Mouse (Mus musculus): ENCODE measurements around the gene Bdkrb1. TPM values are rescaled to one million over a fixed set of nuclear protein-coding genes. Genes with fewer than 3 reads are reported as not detected.

Gene Bdkrb1
- polyA plus RNA-seq, 1 experiment = 0.15 TPM

DNA sequence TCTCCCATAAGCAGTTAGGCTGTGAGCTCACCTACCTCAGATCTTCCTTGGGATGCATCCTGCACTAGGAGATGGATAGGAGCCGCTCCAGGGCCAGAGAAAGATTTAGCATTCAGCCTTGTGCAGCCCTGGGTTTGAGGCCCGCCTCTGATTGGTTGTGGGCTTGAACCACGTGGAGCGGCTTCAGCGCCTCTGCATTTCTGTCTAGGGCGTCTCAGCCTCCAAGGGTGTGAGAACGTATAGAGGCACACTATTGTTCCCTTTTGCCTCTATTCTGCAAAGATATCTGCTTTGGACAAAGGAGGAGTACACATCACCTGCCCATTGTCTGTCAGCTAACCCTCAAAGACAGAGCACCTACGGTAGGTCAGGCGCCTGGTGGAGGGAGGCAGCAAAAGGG is 20.4 kb upstream of the Bdkrb1 start:
- H3K4me1 ChIP-seq (ENCODE audit: control insufficient read depth, insufficient read depth, insufficient read length) = no peaks in the 10 kb centered on the region; the same call in 1 of the 2 replicates
- H3K36me3 ChIP-seq (ENCODE audit: control insufficient read depth, insufficient read depth, low read length) = no peaks in the 10 kb centered on the region
- 76% methylated on average over 9 of the region's 9 CpGs for WGBS
- no peak overlapping the region for H3K4me3 ChIP-seq (ENCODE audit: extremely low read depth, insufficient read depth, insufficient read length)
- H3K27ac ChIP-seq (ENCODE audit: insufficient read depth, low read length) = no peak overlapping the region
- no peaks in the 10 kb centered on the region for H3K27me3 ChIP-seq (ENCODE audit: control insufficient read depth, insufficient read depth, low read length)
- TF ChIP-seq POLR2A (IDR thresholded peaks at IDR 0.05; ENCODE audit: low read depth, low read length) (no peak), CTCF (IDR thresholded peaks at IDR 0.05; ENCODE audit: extremely low read depth, insufficient read depth, insufficient read length, insufficient replicate concordance) (no peak)
- DNase-seq (ENCODE audit: low read depth in 1 of 2, low spot score in 2 of 2) = no peak

DNA sequence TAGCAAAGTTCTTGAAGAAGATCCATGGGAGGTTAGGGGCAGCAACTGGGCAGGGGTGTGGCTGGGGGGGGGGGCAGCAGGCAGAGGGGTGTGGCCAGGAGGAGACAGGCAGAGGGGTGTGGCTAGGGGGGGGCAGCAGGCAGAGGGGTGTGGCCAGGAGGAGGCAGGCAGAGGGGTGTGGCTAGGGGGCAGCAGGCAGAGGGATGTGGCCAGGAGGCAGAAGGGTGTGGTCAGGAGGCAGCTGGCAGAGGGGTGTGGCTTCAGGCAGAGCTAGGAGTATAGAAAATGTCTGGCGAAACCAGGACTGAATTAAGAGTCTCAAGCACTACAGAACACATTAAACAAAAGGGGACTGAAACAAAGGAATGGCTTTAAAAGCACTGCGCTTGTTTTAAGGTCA is 19.4 kb upstream of the Bdkrb1 start:
- no peaks in the 10 kb centered on the region for H3K27me3 ChIP-seq (ENCODE audit: control insufficient read depth, insufficient read depth, low read length)
- H3K36me3 ChIP-seq (ENCODE audit: control insufficient read depth, insufficient read depth, low read length) = no peaks in the 10 kb centered on the region
- H3K27ac ChIP-seq (ENCODE audit: insufficient read depth, low read length) = no peak overlapping the region
- WGBS = 23% methylated on average over 2 of the region's 2 CpGs
- DNase-seq (ENCODE audit: low read depth in 1 of 2, low spot score in 2 of 2) = no peak
- H3K4me1 ChIP-seq (ENCODE audit: control insufficient read depth, insufficient read depth, insufficient read length) = no peaks in the 10 kb centered on the region; the same call in 1 of the 2 replicates
- H3K4me3 ChIP-seq (ENCODE audit: extremely low read depth, insufficient read depth, insufficient read length) = no peak overlapping the region
- TF ChIP-seq CTCF (IDR thresholded peaks at IDR 0.05; ENCODE audit: extremely low read depth, insufficient read depth, insufficient read length, insufficient replicate concordance) (no peak), POLR2A (IDR thresholded peaks at IDR 0.05; ENCODE audit: low read depth, low read length) (no peak)

DNA sequence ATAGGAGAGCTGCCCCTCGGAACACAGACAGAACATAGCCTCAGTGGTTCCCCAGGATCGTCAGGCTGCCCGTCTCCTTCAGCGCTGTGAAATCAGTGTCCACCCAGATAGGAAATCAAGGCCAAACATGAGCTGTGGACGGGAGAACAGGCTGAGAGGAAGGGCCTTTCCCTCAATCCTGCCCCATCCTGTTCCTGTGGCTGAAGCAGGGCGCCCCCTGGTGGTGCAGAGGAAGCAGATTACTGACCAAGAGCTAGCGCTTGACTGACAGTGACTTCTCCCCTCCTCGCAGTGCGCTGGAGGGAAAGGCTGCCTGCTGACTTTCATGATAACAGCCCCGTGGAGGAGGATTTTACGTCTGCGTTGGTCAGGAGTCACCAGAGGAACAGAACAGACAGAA is 18.0 kb upstream of the Bdkrb1 start:
- no peak overlapping the region for H3K27ac ChIP-seq (ENCODE audit: insufficient read depth, low read length)
- no peaks in the 10 kb centered on the region; the same call in 1 of the 2 replicates for H3K4me1 ChIP-seq (ENCODE audit: control insufficient read depth, insufficient read depth, insufficient read length)
- TF ChIP-seq POLR2A (IDR thresholded peaks at IDR 0.05; ENCODE audit: low read depth, low read length) = no peak
- peak; percentile 74; the same call in 1 of the 2 replicates for TF ChIP-seq CTCF (IDR thresholded peaks at IDR 0.05; ENCODE audit: extremely low read depth, insufficient read depth, insufficient read length, insufficient replicate concordance)
- H3K27me3 ChIP-seq (ENCODE audit: control insufficient read depth, insufficient read depth, low read length) = no peaks in the 10 kb centered on the region
- 24% methylated on average over 12 of the region's 12 CpGs for WGBS
- H3K4me3 ChIP-seq (ENCODE audit: extremely low read depth, insufficient read depth, insufficient read length) = no peak overlapping the region
- H3K36me3 ChIP-seq (ENCODE audit: control insufficient read depth, insufficient read depth, low read length) = no peaks in the 10 kb centered on the region
- peak in 1 of 2 experiments; percentile 14 for DNase-seq (ENCODE audit: low read depth in 1 of 2, low spot score in 2 of 2)

DNA sequence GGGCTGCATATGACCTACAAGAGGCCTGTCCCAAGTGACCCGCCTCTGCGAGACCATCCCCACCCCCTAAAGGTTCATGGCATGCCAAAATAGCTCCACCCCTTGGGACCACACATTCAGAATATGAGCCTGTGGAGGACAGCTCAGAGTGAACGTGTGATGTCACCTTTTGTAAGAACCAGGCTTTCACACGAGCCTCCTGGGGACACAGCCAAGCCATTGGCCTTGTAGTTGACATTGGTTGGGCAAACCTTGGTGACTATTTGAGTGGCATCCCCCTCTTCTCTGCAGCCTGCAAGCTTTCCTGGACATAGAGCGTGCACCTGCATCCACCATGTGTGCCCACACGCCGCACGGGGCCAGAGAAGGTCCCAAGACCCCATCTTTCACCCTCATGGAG is 15.4 kb upstream of the Bdkrb1 start:
- Histone ChIP-seq H3K27me3 (ENCODE audit: control insufficient read depth, insufficient read depth, low read length) (no peaks in the 10 kb centered on the region), H3K27ac (ENCODE audit: insufficient read depth, low read length) (no peak overlapping the region), H3K4me1 (ENCODE audit: control insufficient read depth, insufficient read depth, insufficient read length) (no peaks in the 10 kb centered on the region; the same call in 1 of the 2 replicates), H3K36me3 (ENCODE audit: control insufficient read depth, insufficient read depth, low read length) (no peaks in the 10 kb centered on the region), H3K4me3 (ENCODE audit: extremely low read depth, insufficient read depth, insufficient read length) (no peak overlapping the region)
- 82% methylated on average over 8 of the region's 8 CpGs for WGBS
- no peak for DNase-seq (ENCODE audit: low read depth in 1 of 2, low spot score in 2 of 2)
- TF ChIP-seq CTCF (IDR thresholded peaks at IDR 0.05; ENCODE audit: extremely low read depth, insufficient read depth, insufficient read length, insufficient replicate concordance) (no peak), POLR2A (IDR thresholded peaks at IDR 0.05; ENCODE audit: low read depth, low read length) (no peak)

DNA sequence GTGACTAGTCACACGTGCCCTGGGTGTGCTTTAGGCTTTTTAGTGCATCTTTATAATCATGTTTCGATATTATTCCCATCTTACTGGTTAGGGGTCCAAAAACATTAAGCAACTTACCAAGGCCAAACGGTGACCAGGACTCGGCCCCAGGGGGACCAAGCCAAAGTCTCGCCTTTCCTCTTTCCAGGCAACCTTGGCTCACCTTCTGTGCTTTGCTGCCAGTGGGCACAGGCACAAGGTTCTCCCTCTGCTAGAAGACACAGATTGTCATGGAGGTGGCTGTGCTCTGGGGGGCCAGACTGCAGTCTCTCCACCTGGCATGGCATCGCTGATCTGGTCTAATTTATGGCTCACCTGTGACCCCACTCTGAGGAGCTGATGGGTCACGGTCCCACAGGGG is 12.1 kb upstream of the Bdkrb1 start:
- DNase-seq (ENCODE audit: low read depth in 1 of 2, low spot score in 2 of 2) = no peak
- Histone ChIP-seq H3K27me3 (ENCODE audit: control insufficient read depth, insufficient read depth, low read length) (no peaks in the 10 kb centered on the region), H3K27ac (ENCODE audit: insufficient read depth, low read length) (no peak overlapping the region), H3K4me3 (ENCODE audit: extremely low read depth, insufficient read depth, insufficient read length) (no peak overlapping the region), H3K4me1 (ENCODE audit: control insufficient read depth, insufficient read depth, insufficient read length) (no peaks in the 10 kb centered on the region), H3K36me3 (ENCODE audit: control insufficient read depth, insufficient read depth, low read length) (no peaks in the 10 kb centered on the region)
- 85% methylated on average over 7 of the region's 7 CpGs for WGBS
- no peak for TF ChIP-seq CTCF (IDR thresholded peaks at IDR 0.05; ENCODE audit: extremely low read depth, insufficient read depth, insufficient read length, insufficient replicate concordance)
- TF ChIP-seq POLR2A (IDR thresholded peaks at IDR 0.05; ENCODE audit: low read depth, low read length) = no peak

DNA sequence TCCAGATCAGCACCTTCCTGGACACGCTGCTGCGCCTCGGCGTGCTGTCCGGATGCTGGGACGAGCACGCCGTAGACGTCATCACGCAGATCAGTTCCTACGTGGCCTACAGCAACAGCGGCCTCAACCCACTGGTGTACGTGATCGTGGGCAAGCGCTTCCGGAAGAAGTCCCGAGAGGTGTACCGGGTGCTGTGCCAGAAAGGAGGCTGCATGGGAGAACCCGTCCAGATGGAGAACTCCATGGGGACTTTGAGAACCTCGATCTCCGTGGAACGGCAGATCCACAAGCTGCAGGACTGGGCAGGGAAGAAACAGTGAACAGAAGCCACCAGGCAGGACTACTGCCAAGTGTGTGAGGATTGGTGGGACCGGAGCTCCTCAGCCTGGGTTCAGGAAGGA is 10.5 kb upstream of the Bdkrb1 start:
- 96% methylated on average over 23 of the region's 23 CpGs for WGBS
- H3K27me3 ChIP-seq (ENCODE audit: control insufficient read depth, insufficient read depth, low read length) = no peaks in the 10 kb centered on the region
- TF ChIP-seq CTCF (IDR thresholded peaks at IDR 0.05; ENCODE audit: extremely low read depth, insufficient read depth, insufficient read length, insufficient replicate concordance) (no peak), POLR2A (IDR thresholded peaks at IDR 0.05; ENCODE audit: low read depth, low read length) (no peak)
- peaks cover 6% of the 10 kb centered on the region; the same call in 1 of the 2 replicates for H3K4me1 ChIP-seq (ENCODE audit: control insufficient read depth, insufficient read depth, insufficient read length)
- no peaks in the 10 kb centered on the region for H3K36me3 ChIP-seq (ENCODE audit: control insufficient read depth, insufficient read depth, low read length)
- no peak overlapping the region for H3K27ac ChIP-seq (ENCODE audit: insufficient read depth, low read length)
- H3K4me3 ChIP-seq (ENCODE audit: extremely low read depth, insufficient read depth, insufficient read length) = no peak overlapping the region
- no peak for DNase-seq (ENCODE audit: low read depth in 1 of 2, low spot score in 2 of 2)

DNA sequence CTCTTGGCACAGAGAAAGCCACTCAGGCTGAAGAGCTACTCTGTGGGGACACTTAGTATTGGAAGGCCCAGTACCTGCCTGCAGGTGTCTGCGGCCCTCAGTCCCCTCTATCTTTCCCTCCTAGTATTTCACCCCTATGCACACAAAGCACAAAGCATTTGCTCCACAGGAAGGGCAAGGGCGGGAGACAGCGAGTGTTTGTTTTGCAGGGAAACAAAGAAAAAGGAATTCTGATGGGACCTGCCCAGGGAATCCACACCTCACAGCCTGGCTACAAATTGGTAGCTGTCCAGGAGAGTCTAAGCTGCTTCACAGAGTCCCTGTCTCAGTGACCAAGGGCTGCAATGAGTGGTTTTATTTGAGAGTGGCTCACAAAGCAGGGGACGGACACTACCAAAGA is 9.4 kb upstream of the Bdkrb1 start:
- DNase-seq (ENCODE audit: low read depth in 1 of 2, low spot score in 2 of 2) = no peak
- Histone ChIP-seq H3K36me3 (ENCODE audit: control insufficient read depth, insufficient read depth, low read length) (no peaks in the 10 kb centered on the region), H3K27me3 (ENCODE audit: control insufficient read depth, insufficient read depth, low read length) (no peaks in the 10 kb centered on the region), H3K4me1 (ENCODE audit: control insufficient read depth, insufficient read depth, insufficient read length) (peaks cover 12% of the 10 kb centered on the region; the same call in 1 of the 2 replicates), H3K27ac (ENCODE audit: insufficient read depth, low read length) (no peak overlapping the region), H3K4me3 (ENCODE audit: extremely low read depth, insufficient read depth, insufficient read length) (no peak overlapping the region)
- WGBS = 85% methylated on average over 4 of the region's 4 CpGs
- TF ChIP-seq POLR2A (IDR thresholded peaks at IDR 0.05; ENCODE audit: low read depth, low read length) = no peak
- TF ChIP-seq CTCF (IDR thresholded peaks at IDR 0.05; ENCODE audit: extremely low read depth, insufficient read depth, insufficient read length, insufficient replicate concordance) = no peak

Measured in spleen, adult 2 months (tissue).